Mouse (Mus musculus): ENCODE data around the gene Kifc3. TPM values are rescaled to one million over a fixed set of nuclear protein-coding genes. Genes with fewer than 3 reads are reported as not detected.
A peak's percentile ranks its signal among the peaks of the same experiment; 100 is the strongest.
"Not testable (repeated sequence)": the region's sequence is repeated elsewhere in the genome, so short reads cannot be mapped to it uniquely, and the experiment has no call there.

Kifc3 gene
- polyA plus RNA-seq (2016; fragmentation: Nextera tagmentation; extraction: Ambion mirVana) = 17.4 and 21.2 TPM in 2 replicates

GRCm38 (mm10) chr8:95202649-95203275 is at the start of gene Kifc3:
Gene Kifc3 (minus strand): TSS chr8:95202812.
- H3K9me3 ChIP-seq (replicated peaks) = no peaks in the 10 kb centered on the region
- no peak within 1 kb of the TSS for H3K27ac ChIP-seq
- 68% methylated on average over 14 of the region's 14 CpGs for WGBS
- ATAC-seq (ENCODE audit: low FRiP score) = no peak
- H3K36me3 ChIP-seq = no peaks in the 10 kb centered on the region
- H3K4me2 ChIP-seq (replicated peaks) = no peak within 1 kb of the TSS
- H3K4me3 ChIP-seq = no peak within 1 kb of the TSS
- H3K27me3 ChIP-seq = no peaks in the 10 kb centered on the region
- H3K4me1 ChIP-seq = peaks cover 3% of the 10 kb centered on the region; the same call in 1 of the 2 replicates
- no peak within 1 kb of the TSS for H3K9ac ChIP-seq

GRCm38 (mm10) chr8:95252056-95252455 is 49.4 kb upstream of the Kifc3 start:
- H3K4me2 ChIP-seq (replicated peaks) = no peak overlapping the region
- no peak overlapping the region for H3K9ac ChIP-seq
- H3K27me3 ChIP-seq = no peaks in the 10 kb centered on the region
- no peaks in the 10 kb centered on the region for H3K9me3 ChIP-seq (replicated peaks)
- no peak overlapping the region for H3K4me3 ChIP-seq
- no peaks in the 10 kb centered on the region for H3K36me3 ChIP-seq
- H3K4me1 ChIP-seq = no peaks in the 10 kb centered on the region
- no peak for ATAC-seq (ENCODE audit: low FRiP score)
- H3K27ac ChIP-seq = no peak overlapping the region
- WGBS = 65% methylated on average over 9 of the region's 9 CpGs

- H3K4me1 ChIP-seq = peaks cover 6% of the 10 kb centered on the region
- no peak overlapping the region for H3K27ac ChIP-seq
- H3K4me2 ChIP-seq (replicated peaks) = no peak overlapping the region
- H3K36me3 ChIP-seq = no peaks in the 10 kb centered on the region
- no peaks in the 10 kb centered on the region for H3K9me3 ChIP-seq (replicated peaks)
- ATAC-seq (ENCODE audit: low FRiP score) = no peak
- whole genome bisulfite sequencing = 57% methylated on average over 4 of the region's 4 CpGs
- no peak overlapping the region for H3K9ac ChIP-seq
- no peaks in the 10 kb centered on the region for H3K27me3 ChIP-seq
- no peak overlapping the region for H3K4me3 ChIP-seq
These were observed 47.2 kb upstream of the Kifc3 start for GRCm38 (mm10) chr8:95249847-95250246.

GRCm38 (mm10) chr8:95247277-95247676 is 44.7 kb upstream of the Kifc3 start:
- 82% methylated on average over 5 of the region's 5 CpGs for WGBS
- Histone ChIP-seq H3K9ac (no peak overlapping the region), H3K36me3 (no peaks in the 10 kb centered on the region), H3K9me3 (replicated peaks) (no peaks in the 10 kb centered on the region), H3K4me3 (no peak overlapping the region), H3K4me1 (peaks cover 25% of the 10 kb centered on the region), H3K4me2 (replicated peaks) (no peak overlapping the region), H3K27ac (no peak overlapping the region), H3K27me3 (no peaks in the 10 kb centered on the region)
- no peak for ATAC-seq (ENCODE audit: low FRiP score)

- Histone ChIP-seq H3K9me3 (replicated peaks) (no peaks in the 10 kb centered on the region), H3K27me3 (no peaks in the 10 kb centered on the region), H3K4me2 (replicated peaks) (no peak overlapping the region), H3K4me3 (no peak overlapping the region), H3K4me1 (peaks cover 33% of the 10 kb centered on the region), H3K27ac (peak overlapping the region; percentile 94), H3K9ac (no peak overlapping the region), H3K36me3 (no peaks in the 10 kb centered on the region)
- ATAC-seq (ENCODE audit: low FRiP score) = no peak
- WGBS = 70% methylated on average over 5 of the region's 5 CpGs
These were observed 42.6 kb upstream of the Kifc3 start for GRCm38 (mm10) chr8:95245180-95245579.

- 60% methylated on average over 4 of the region's 4 CpGs for WGBS
- Histone ChIP-seq H3K4me1 (peaks cover 33% of the 10 kb centered on the region), H3K36me3 (no peaks in the 10 kb centered on the region), H3K9ac (no peak overlapping the region), H3K9me3 (replicated peaks) (no peaks in the 10 kb centered on the region), H3K27ac (peak overlapping the region; percentile 94), H3K4me2 (replicated peaks) (0 out of 2 replicates have a peak overlapping the region, but pooled peaks have one; percentile 21), H3K4me3 (no peak overlapping the region), H3K27me3 (no peaks in the 10 kb centered on the region)
- ATAC-seq (ENCODE audit: low FRiP score) = peak; percentile 53
These were observed 41.2 kb upstream of the Kifc3 start for GRCm38 (mm10) chr8:95243853-95244252.

- Histone ChIP-seq H3K27ac (peak overlapping the region; percentile 94), H3K9ac (no peak overlapping the region; the same call in 1 of the 2 replicates), H3K4me1 (peaks cover 33% of the 10 kb centered on the region), H3K9me3 (replicated peaks) (no peaks in the 10 kb centered on the region), H3K36me3 (no peaks in the 10 kb centered on the region), H3K4me2 (replicated peaks) (peak overlapping the region; percentile 21; the same call in 1 of the 2 replicates), H3K27me3 (no peaks in the 10 kb centered on the region), H3K4me3 (no peak overlapping the region)
- 28% methylated on average over 12 of the region's 12 CpGs for WGBS
- peak; percentile 94 for ATAC-seq (ENCODE audit: low FRiP score)
These were observed 40.4 kb upstream of the Kifc3 start for GRCm38 (mm10) chr8:95242826-95243571.

- WGBS = 79% methylated on average over 26 of the region's 26 CpGs
- Histone ChIP-seq H3K27me3 (no peaks in the 10 kb centered on the region), H3K9ac (no peak overlapping the region), H3K4me2 (replicated peaks) (no peak overlapping the region), H3K9me3 (replicated peaks) (no peaks in the 10 kb centered on the region), H3K36me3 (no peaks in the 10 kb centered on the region), H3K4me3 (no peak overlapping the region), H3K27ac (peak overlapping the region; percentile 94), H3K4me1 (peaks cover 33% of the 10 kb centered on the region)
- 0 out of 2 replicates have a peak, but pooled peaks have one; percentile 11 for ATAC-seq (ENCODE audit: low FRiP score)
These were observed 39.6 kb upstream of the Kifc3 start for GRCm38 (mm10) chr8:95242099-95242825.

- no peak overlapping the region for H3K4me2 ChIP-seq (replicated peaks)
- WGBS = 6% methylated on average over 3 of the region's 3 CpGs
- H3K4me3 ChIP-seq = no peak overlapping the region
- no peak for ATAC-seq (ENCODE audit: low FRiP score)
- H3K36me3 ChIP-seq = no peaks in the 10 kb centered on the region
- H3K27ac ChIP-seq = no peak overlapping the region
- H3K4me1 ChIP-seq = no peaks in the 10 kb centered on the region
- no peaks in the 10 kb centered on the region for H3K9me3 ChIP-seq (replicated peaks)
- no peaks in the 10 kb centered on the region for H3K27me3 ChIP-seq
- H3K9ac ChIP-seq = no peak overlapping the region
These were observed 33.1 kb upstream of the Kifc3 start for GRCm38 (mm10) chr8:95235683-95236082.

GRCm38 (mm10) chr8:95230086-95230485 is 27.5 kb upstream of the Kifc3 start:
- H3K9ac ChIP-seq; ATAC-seq (ENCODE audit: low FRiP score); H3K36me3 ChIP-seq; H3K27ac ChIP-seq; H3K9me3 ChIP-seq (replicated peaks); H3K4me3 ChIP-seq; H3K27me3 ChIP-seq; H3K4me2 ChIP-seq (replicated peaks); H3K4me1 ChIP-seq: not testable (repeated sequence)
- 95% methylated on average over 9 of the region's 9 CpGs for WGBS

GRCm38 (mm10) chr8:95227151-95227468 is 24.5 kb upstream of the Kifc3 start:
- no peaks in the 10 kb centered on the region for H3K4me1 ChIP-seq
- H3K4me3 ChIP-seq = no peak overlapping the region
- 44% methylated on average over 2 of the region's 2 CpGs for WGBS
- no peak overlapping the region for H3K27ac ChIP-seq
- no peak overlapping the region for H3K4me2 ChIP-seq (replicated peaks)
- no peaks in the 10 kb centered on the region for H3K9me3 ChIP-seq (replicated peaks)
- H3K27me3 ChIP-seq = no peaks in the 10 kb centered on the region
- no peak overlapping the region for H3K9ac ChIP-seq
- H3K36me3 ChIP-seq = no peaks in the 10 kb centered on the region
- ATAC-seq (ENCODE audit: low FRiP score) = no peak
